Mouse (Mus musculus): Measurements from ENCODE around the gene Snapc2.
A peak's percentile ranks its signal among the peaks of the same experiment; 100 is the strongest.

The Snapc2 gene

GRCm38 (mm10) chr8:4252934-4253841 is at the start of gene Snapc2:
Snapc2 (plus strand) TSS chr8:4253080.
- DNase-seq (ENCODE audit: low read depth): peak; percentile 99

GRCm38 (mm10) chr8:4205246-4206123 is 47.4 kb upstream of the Snapc2 start:
- DNase-seq (ENCODE audit: low read depth): no peak

GRCm38 (mm10) chr8:4206182-4207015 is 46.5 kb upstream of the Snapc2 start:
- no peak for DNase-seq (ENCODE audit: low read depth)

- no peak for DNase-seq (ENCODE audit: low read depth)
Measured at GRCm38 (mm10) chr8:4207016-4207350, 45.9 kb upstream of the Snapc2 start.

GRCm38 (mm10) chr8:4211097-4211496 is 41.8 kb upstream of the Snapc2 start:
- peak; percentile 53 for DNase-seq (ENCODE audit: low read depth)

GRCm38 (mm10) chr8:4212809-4213209 is 40.1 kb upstream of the Snapc2 start:
- peak; percentile 52 for DNase-seq (ENCODE audit: low read depth)

GRCm38 (mm10) chr8:4213210-4214005 is 39.5 kb upstream of the Snapc2 start:
- peak; percentile 67 for DNase-seq (ENCODE audit: low read depth)

- DNase-seq (ENCODE audit: low read depth): peak; percentile 90
Measured at GRCm38 (mm10) chr8:4214006-4214980, 38.6 kb upstream of the Snapc2 start.

GRCm38 (mm10) chr8:4216296-4216695 is 36.6 kb upstream of the Snapc2 start:
- peak; percentile 17 for DNase-seq (ENCODE audit: low read depth)

GRCm38 (mm10) chr8:4216791-4217621 is 35.9 kb upstream of the Snapc2 start, which contains the start of gene Prr36:
Prr36 (minus strand) TSS chr8:4217459.
- peak; percentile 37 for DNase-seq (ENCODE audit: low read depth)

GRCm38 (mm10) chr8:4219617-4220016 is 33.3 kb upstream of the Snapc2 start:
- no peak for DNase-seq (ENCODE audit: low read depth)

GRCm38 (mm10) chr8:4222059-4222458 is 30.8 kb upstream of the Snapc2 start:
- no peak for DNase-seq (ENCODE audit: low read depth)

GRCm38 (mm10) chr8:4226323-4226722 is 26.6 kb upstream of the Snapc2 start:
- no peak for DNase-seq (ENCODE audit: low read depth)

- DNase-seq (ENCODE audit: low read depth): no peak
Measured at GRCm38 (mm10) chr8:4226739-4227347, 26.0 kb upstream of the Snapc2 start, which contains the start of gene Lrrc8e. Lrrc8e (plus strand) TSS chr8:4226827.

- no peak for DNase-seq (ENCODE audit: low read depth)
Measured at GRCm38 (mm10) chr8:4227919-4228318, 25.0 kb upstream of the Snapc2 start.

GRCm38 (mm10) chr8:4229784-4230183 is 23.1 kb upstream of the Snapc2 start:
- DNase-seq (ENCODE audit: low read depth): no peak

GRCm38 (mm10) chr8:4230612-4231351 is 22.1 kb upstream of the Snapc2 start:
- DNase-seq (ENCODE audit: low read depth): no peak
